Mouse (Mus musculus) forebrain, embryonic 13.5 days (tissue): ENCODE measurements at regions not wholly inside any gene's neighbourhood (a gene's known extent, or its start where the extent isn't known, plus 50 kb on each side); places are given as distances from the start of the nearest gene placed in this dataset.

Source experiments
- ATAC-seq: fragments of 200-750 bp; cut with Nextera tagmentation; 2 replicates; pipeline ENCODE4 v1.8.0; 2017
- H3K27ac ChIP-seq: fragments of 300-500 bp; sonication (generic); 2 replicates; pipeline ENCODE4 v1.5.1; 2015; ENCODE audit warnings: inconsistent platforms, mild to moderate bottlenecking, moderate library complexity
- H3K27me3 ChIP-seq: fragments of 300-500 bp; sonication (generic); 2 replicates; pipeline ENCODE4 v1.6.1; 2015; ENCODE audit warnings: mild to moderate bottlenecking, inconsistent platforms
- H3K36me3 ChIP-seq: fragments of 300-500 bp; sonication (generic); 2 replicates; pipeline ENCODE4 v1.6.1; 2015; ENCODE audit warnings: mild to moderate bottlenecking, inconsistent platforms; ENCODE audit not compliant: poor library complexity, severe bottlenecking
- H3K4me1 ChIP-seq: fragments of 300-500 bp; sonication (generic); 2 replicates; pipeline ENCODE4 v1.6.1; 2015; ENCODE audit warnings: inconsistent platforms
- H3K4me2 ChIP-seq: fragments of 300-500 bp; sonication (generic); 2 replicates; pipeline ENCODE4 v1.6.1; 2015; ENCODE audit warnings: inconsistent platforms, mild to moderate bottlenecking, moderate library complexity
- H3K4me3 ChIP-seq: fragments of 300-500 bp; sonication (generic); 2 replicates; pipeline ENCODE4 v1.5.1; 2015; ENCODE audit warnings: mild to moderate bottlenecking, inconsistent platforms
- H3K9ac ChIP-seq: fragments of 300-500 bp; sonication (generic); 2 replicates; pipeline ENCODE4 v1.6.1; 2015; ENCODE audit warnings: mild to moderate bottlenecking, inconsistent platforms
- H3K9me3 ChIP-seq: fragments of 300-500 bp; sonication (generic); replicated peaks from 2 replicates; pipeline ENCODE4 v1.6.1; 2016; ENCODE audit warnings: inconsistent platforms
- WGBS: fragments of 180-500 bp; shearing (Covaris S2); methylation state at CpG from one replicate; pipeline ENCODE4 v1.1.7; 2015; 5-methylcytosine and 5-hydroxymethylcytosine counted together

GRCm38 (mm10) chr11:22650771-22651170, 138.9 kb downstream of the Tmem17 start:
- H3K4me3 ChIP-seq, result no peak overlapping the region
- H3K27me3 ChIP-seq, result no peaks in the 10 kb centered on the region
- ATAC-seq, result no peak
- no peaks in the 10 kb centered on the region for H3K36me3 ChIP-seq
- H3K4me2 ChIP-seq, result no peak overlapping the region
- no peak overlapping the region for H3K9ac ChIP-seq
- H3K4me1 ChIP-seq, result no peaks in the 10 kb centered on the region
- no peaks in the 10 kb centered on the region for H3K9me3 ChIP-seq
- WGBS, result 94% methylated on average over 10 of the region's 10 CpGs
- no peak overlapping the region for H3K27ac ChIP-seq

DNA sequence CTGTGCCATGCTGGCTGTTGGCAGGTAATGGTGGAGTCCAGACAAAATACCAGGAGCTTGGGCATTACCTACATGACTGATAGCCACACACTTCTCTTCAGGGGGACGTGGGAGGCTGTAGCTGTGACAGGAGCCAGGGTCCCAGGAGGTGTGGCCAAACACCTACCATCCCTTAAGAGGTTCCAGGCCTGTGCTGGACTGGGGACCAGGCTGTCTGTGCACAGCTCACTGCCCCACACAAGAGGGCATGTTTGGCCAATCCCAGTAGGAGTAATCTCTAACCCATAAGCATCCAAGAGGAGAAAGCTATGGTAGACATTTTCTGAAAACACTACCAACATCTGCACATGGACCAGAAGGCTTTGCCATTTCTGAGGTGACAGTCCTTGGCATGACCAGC, 139.4 kb downstream of the Tmem17 start:
- 67% methylated on average over 1 of the region's 1 CpGs for WGBS
- no peak overlapping the region for H3K9ac ChIP-seq
- no peak overlapping the region for H3K4me3 ChIP-seq
- no peaks in the 10 kb centered on the region for H3K27me3 ChIP-seq
- no peak overlapping the region for H3K4me2 ChIP-seq
- H3K36me3 ChIP-seq, result no peaks in the 10 kb centered on the region
- H3K27ac ChIP-seq, result no peak overlapping the region
- H3K4me1 ChIP-seq, result no peaks in the 10 kb centered on the region
- no peaks in the 10 kb centered on the region for H3K9me3 ChIP-seq
- no peak for ATAC-seq

DNA sequence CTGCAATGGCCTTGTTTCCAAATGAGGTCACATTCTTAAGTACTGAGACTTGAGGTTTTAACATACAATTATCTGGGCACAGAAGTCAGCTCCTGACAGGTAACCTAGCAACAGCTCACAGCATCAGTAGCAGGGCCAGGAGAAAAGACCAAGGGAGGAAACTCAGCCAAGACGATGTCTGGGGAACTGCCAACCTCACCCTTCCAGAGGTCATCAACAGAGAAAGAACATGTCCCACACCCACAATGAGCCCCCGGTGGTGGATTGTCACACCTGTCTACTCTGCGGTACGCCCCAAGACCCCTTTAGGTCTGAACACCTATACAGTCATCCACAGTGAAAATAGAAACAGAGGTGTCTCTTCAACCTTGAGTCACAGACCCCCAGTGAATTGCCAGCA, 140.0 kb downstream of the Tmem17 start:
- 75% methylated on average over 4 of the region's 4 CpGs for WGBS
- H3K9ac ChIP-seq, result no peak overlapping the region
- H3K4me2 ChIP-seq, result no peak overlapping the region
- ATAC-seq, result no peak
- H3K27ac ChIP-seq, result no peak overlapping the region
- H3K9me3 ChIP-seq, result no peaks in the 10 kb centered on the region
- H3K4me1 ChIP-seq, result no peaks in the 10 kb centered on the region
- no peaks in the 10 kb centered on the region for H3K27me3 ChIP-seq
- H3K4me3 ChIP-seq, result no peak overlapping the region
- no peaks in the 10 kb centered on the region for H3K36me3 ChIP-seq

- Histone ChIP-seq H3K9ac (no peak overlapping the region), H3K36me3 (no peaks in the 10 kb centered on the region), H3K27me3 (no peaks in the 10 kb centered on the region), H3K27ac (no peak overlapping the region), H3K4me1 (no peaks in the 10 kb centered on the region), H3K4me3 (no peak overlapping the region), H3K4me2 (no peak overlapping the region), H3K9me3 (no peaks in the 10 kb centered on the region)
- ATAC-seq, result no peak
- 81% methylated on average over 3 of the region's 3 CpGs for WGBS
Measured at GRCm38 (mm10) chr11:22652931-22653330, 141.0 kb downstream of the Tmem17 start.

DNA sequence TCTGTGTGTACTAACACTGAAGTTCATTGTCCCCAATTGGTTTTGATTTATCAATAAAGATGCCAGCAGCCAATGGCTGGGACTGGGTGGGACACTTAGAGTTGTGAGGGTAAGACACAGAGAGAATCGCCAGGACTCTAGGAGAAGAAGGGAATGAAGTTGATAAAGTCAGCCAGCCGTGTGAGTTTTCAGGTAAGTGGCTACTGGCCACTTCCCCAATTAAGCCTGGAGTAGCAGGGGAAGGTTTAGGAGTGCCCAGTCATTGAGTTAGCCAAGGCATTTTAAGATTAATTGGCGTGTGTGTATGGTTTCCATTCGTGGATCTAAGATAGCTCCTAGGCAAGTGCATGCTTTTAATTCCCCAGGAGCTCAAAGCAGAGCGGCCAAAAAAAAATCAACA, 141.5 kb downstream of the Tmem17 start:
- H3K9me3 ChIP-seq, result no peaks in the 10 kb centered on the region
- WGBS, result 84% methylated on average over 5 of the region's 5 CpGs
- no peak overlapping the region for H3K9ac ChIP-seq
- no peak overlapping the region for H3K4me2 ChIP-seq
- H3K27me3 ChIP-seq, result no peaks in the 10 kb centered on the region
- H3K27ac ChIP-seq, result no peak overlapping the region
- H3K4me3 ChIP-seq, result no peak overlapping the region
- H3K36me3 ChIP-seq, result no peaks in the 10 kb centered on the region
- ATAC-seq, result no peak
- H3K4me1 ChIP-seq, result no peaks in the 10 kb centered on the region

DNA sequence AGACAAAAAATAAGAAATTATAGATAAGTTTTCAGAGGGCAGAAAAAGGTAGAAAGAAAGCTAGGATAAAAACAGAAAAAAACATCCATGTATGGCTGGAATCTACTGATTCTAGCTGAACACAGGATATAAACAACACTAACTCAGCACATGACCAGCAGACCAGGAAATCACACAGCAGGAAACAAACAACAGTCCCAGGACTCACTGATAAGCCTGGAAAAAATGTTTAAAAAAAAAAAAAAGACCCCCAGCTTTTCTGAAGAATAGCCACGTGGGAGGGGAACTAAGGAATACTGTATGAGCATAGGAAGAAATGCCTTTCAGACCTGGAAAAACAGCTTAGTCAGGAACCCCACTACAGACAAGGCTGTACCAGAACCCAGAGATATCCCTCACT, 145.7 kb downstream of the Tmem17 start:
- H3K4me3 ChIP-seq, result no peak overlapping the region
- no peaks in the 10 kb centered on the region for H3K36me3 ChIP-seq
- ATAC-seq, result no peak
- WGBS, result 47% methylated on average over 1 of the region's 1 CpGs
- H3K9me3 ChIP-seq, result no peaks in the 10 kb centered on the region
- H3K27ac ChIP-seq, result no peak overlapping the region
- H3K27me3 ChIP-seq, result no peaks in the 10 kb centered on the region
- H3K4me2 ChIP-seq, result no peak overlapping the region
- no peak overlapping the region for H3K9ac ChIP-seq
- peaks cover 5% of the 10 kb centered on the region for H3K4me1 ChIP-seq

GRCm38 (mm10) chr11:22661072-22661471, 149.2 kb downstream of the Tmem17 start:
- WGBS, result 57% methylated on average over 5 of the region's 5 CpGs
- H3K4me3 ChIP-seq, result no peak overlapping the region
- no peak for ATAC-seq
- no peaks in the 10 kb centered on the region for H3K9me3 ChIP-seq
- H3K9ac ChIP-seq, result no peak overlapping the region
- H3K4me1 ChIP-seq, result peaks cover 5% of the 10 kb centered on the region
- no peak overlapping the region for H3K27ac ChIP-seq
- no peak overlapping the region for H3K4me2 ChIP-seq
- H3K36me3 ChIP-seq, result no peaks in the 10 kb centered on the region
- H3K27me3 ChIP-seq, result no peaks in the 10 kb centered on the region

DNA sequence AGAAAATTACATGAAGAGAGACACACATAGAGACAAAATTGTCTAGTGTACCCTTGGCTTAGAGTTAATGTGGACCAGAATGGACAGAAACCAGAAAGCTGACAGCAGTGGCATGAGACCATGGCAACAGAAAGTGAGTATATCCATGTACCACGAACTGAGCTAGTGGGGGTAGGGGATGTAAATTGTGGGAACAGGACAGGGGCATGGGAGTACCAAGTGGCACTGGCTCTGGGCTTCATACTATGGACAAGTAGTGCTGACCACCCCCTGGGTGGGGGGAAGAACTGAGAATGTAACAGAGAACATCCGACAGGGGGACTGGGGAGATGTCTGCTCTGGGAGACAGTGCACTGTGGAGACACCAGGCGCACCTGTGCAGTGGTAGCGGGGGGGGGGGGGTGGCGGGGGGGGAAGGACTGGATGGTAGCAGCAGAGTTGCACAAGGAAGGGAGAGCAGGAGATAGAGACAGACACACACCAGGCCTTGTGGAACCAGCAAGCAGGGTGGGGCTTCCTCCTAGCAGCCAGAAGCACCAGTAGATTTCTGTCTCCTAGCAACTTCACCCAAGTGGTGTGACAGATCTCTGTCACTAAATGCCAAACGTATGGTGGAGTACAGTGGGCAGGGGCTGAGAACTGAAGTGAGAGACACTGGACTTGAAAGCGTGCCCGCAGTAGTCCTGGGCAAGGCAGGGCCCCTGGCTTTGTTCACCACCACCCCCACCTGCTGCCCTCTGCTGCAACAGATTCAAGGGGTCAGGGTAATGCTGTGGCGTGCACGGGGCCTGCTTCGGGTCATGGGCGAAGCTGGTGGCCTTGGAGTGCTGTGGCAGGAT, 150.0 kb downstream of the Tmem17 start:
- 50% methylated on average over 10 of the region's 12 CpGs for WGBS
- Histone ChIP-seq H3K9me3 (no peaks in the 10 kb centered on the region), H3K4me1 (peaks cover 5% of the 10 kb centered on the region), H3K36me3 (no peaks in the 10 kb centered on the region), H3K4me3 (no peak overlapping the region), H3K27me3 (no peaks in the 10 kb centered on the region), H3K27ac (no peak overlapping the region), H3K4me2 (no peak overlapping the region), H3K9ac (no peak overlapping the region)
- ATAC-seq, result peak; percentile 55

GRCm38 (mm10) chr11:22665978-22666377, 154.1 kb downstream of the Tmem17 start:
- H3K9ac ChIP-seq, result no peak overlapping the region
- WGBS, result 67% methylated on average over 4 of the region's 4 CpGs
- H3K9me3 ChIP-seq, result no peaks in the 10 kb centered on the region
- H3K4me2 ChIP-seq, result no peak overlapping the region
- no peak for ATAC-seq
- H3K27ac ChIP-seq, result no peak overlapping the region
- H3K36me3 ChIP-seq, result no peaks in the 10 kb centered on the region
- H3K27me3 ChIP-seq, result no peaks in the 10 kb centered on the region
- H3K4me3 ChIP-seq, result no peak overlapping the region
- H3K4me1 ChIP-seq, result peaks cover 5% of the 10 kb centered on the region

- Histone ChIP-seq H3K4me2 (no peak overlapping the region), H3K36me3 (no peaks in the 10 kb centered on the region), H3K4me1 (peaks cover 5% of the 10 kb centered on the region), H3K4me3 (no peak overlapping the region), H3K27ac (no peak overlapping the region), H3K27me3 (no peaks in the 10 kb centered on the region), H3K9me3 (no peaks in the 10 kb centered on the region), H3K9ac (no peak overlapping the region)
- 81% methylated on average over 5 of the region's 5 CpGs for WGBS
- no peak for ATAC-seq
Measured at GRCm38 (mm10) chr11:22666378-22666777, 154.5 kb downstream of the Tmem17 start.

GRCm38 (mm10) chr11:22668220-22668619, 156.3 kb downstream of the Tmem17 start:
- no peak overlapping the region for H3K9ac ChIP-seq
- no peak overlapping the region for H3K4me3 ChIP-seq
- H3K27ac ChIP-seq, result no peak overlapping the region
- peaks cover 11% of the 10 kb centered on the region for H3K4me1 ChIP-seq
- ATAC-seq, result no peak
- H3K27me3 ChIP-seq, result no peaks in the 10 kb centered on the region
- no peaks in the 10 kb centered on the region for H3K36me3 ChIP-seq
- H3K9me3 ChIP-seq, result no peaks in the 10 kb centered on the region
- 74% methylated on average over 2 of the region's 2 CpGs for WGBS
- no peak overlapping the region for H3K4me2 ChIP-seq

GRCm38 (mm10) chr11:22669267-22669666, 157.4 kb downstream of the Tmem17 start:
- H3K4me1 ChIP-seq, result peaks cover 11% of the 10 kb centered on the region
- H3K36me3 ChIP-seq, result no peaks in the 10 kb centered on the region
- H3K27me3 ChIP-seq, result no peaks in the 10 kb centered on the region
- no peak overlapping the region for H3K4me3 ChIP-seq
- WGBS, result 93% methylated on average over 4 of the region's 4 CpGs
- no peak overlapping the region for H3K4me2 ChIP-seq
- H3K9me3 ChIP-seq, result no peaks in the 10 kb centered on the region
- H3K9ac ChIP-seq, result no peak overlapping the region
- H3K27ac ChIP-seq, result no peak overlapping the region
- ATAC-seq, result no peak
